Mouse (Mus musculus) limb, embryonic 14.5 days (tissue): Measurements from ENCODE around the gene Fam53b. TPM values are rescaled to one million over a fixed set of nuclear protein-coding genes. Genes with fewer than 3 reads are reported as not detected.

Source experiments
- ATAC-seq: fragments of 200-750 bp; cut with Nextera tagmentation; 2 replicates; pipeline ENCODE4 v1.8.0; 2017; ENCODE audit warnings: low read depth, moderate number of reproducible peaks, moderate TSS enrichment; ENCODE audit not compliant: low FRiP score
- DNase-seq: peaks from one replicate; pipeline ENCODE4 v3.0.0-alpha.2; 2015; ENCODE audit warnings: low spot score
- H3K27ac ChIP-seq: fragments of 300-500 bp; sonication (generic); replicated peaks from 2 replicates; pipeline ENCODE4 v1.5.1; 2014; ENCODE audit warnings: low read depth, mild to moderate bottlenecking, low read length, moderate library complexity, mixed read lengths
- H3K27me3 ChIP-seq: fragments of 300-500 bp; sonication (generic); 2 replicates; pipeline ENCODE4 v1.6.1; 2014; ENCODE audit warnings: low read length, mixed read lengths; ENCODE audit not compliant: control insufficient read depth, insufficient read depth
- H3K36me3 ChIP-seq: fragments of 300-500 bp; sonication (generic); 2 replicates; pipeline ENCODE4 v1.6.1; 2014; ENCODE audit warnings: mild to moderate bottlenecking, low read length, moderate library complexity, mixed read lengths; ENCODE audit not compliant: control insufficient read depth, insufficient read depth
- H3K4me1 ChIP-seq: fragments of 300-500 bp; sonication (generic); 2 replicates; pipeline ENCODE4 v1.6.1; 2014; ENCODE audit warnings: antibody characterized with exemption, low read length, mixed read lengths; ENCODE audit not compliant: control insufficient read depth, insufficient read depth
- H3K4me2 ChIP-seq: fragments of 300-500 bp; sonication (generic); replicated peaks from 2 replicates; pipeline ENCODE4 v1.6.1; 2014; ENCODE audit warnings: low read depth, mild to moderate bottlenecking, low read length, moderate library complexity; ENCODE audit not compliant: severe bottlenecking
- H3K4me3 ChIP-seq: fragments of 300-500 bp; sonication (generic); replicated peaks from 2 replicates; pipeline ENCODE4 v1.5.1; 2014; ENCODE audit warnings: low read length
- H3K9ac ChIP-seq: fragments of 300-500 bp; sonication (generic); 2 replicates; pipeline ENCODE4 v1.6.1; 2014; ENCODE audit warnings: mild to moderate bottlenecking, low read depth, low read length, moderate library complexity; ENCODE audit not compliant: severe bottlenecking
- H3K9me3 ChIP-seq: fragments of 300-500 bp; sonication (generic); 2 replicates; pipeline ENCODE4 v1.6.1; 2016; ENCODE audit warnings: low read length; ENCODE audit not compliant: control insufficient read depth
- POLR2A ChIP-seq: fragments of 200-500 bp; IDR thresholded peaks from 2 replicates; pipeline ENCODE4 v1.8.0; 2012; ENCODE audit warnings: inconsistent platforms, mild to moderate bottlenecking, moderate library complexity, borderline replicate concordance; ENCODE audit not compliant: insufficient read depth, insufficient read length; ENCODE audit errors: extremely low read depth
- WGBS: fragments of 180-500 bp; shearing (Covaris S2); extraction: QIAGEN DNeasy Blood & Tissue Kit; methylation state at CpG from one replicate; pipeline ENCODE4 v1.1.7; 2014; 5-methylcytosine and 5-hydroxymethylcytosine counted together
- polyA plus RNA-seq, 2 experiments: library from polyadenylated mRNA; depleted of rRNA in 1 of 2; stranded (reverse) in 1 of 2; unstranded in 1 of 2; fragments of >200 nt; fragmentation: Nextera tagmentation in 1 of 2; extraction: Ambion mirVana in 1 of 2; gene quantifications; 2 replicates each; pipeline versions ENCODE4 v1.2.1 to v1.2.3; 2012 to 2014

The Fam53b gene
- polyA plus RNA-seq, 2 experiments = 15.1 to 20.8 TPM

DNA sequence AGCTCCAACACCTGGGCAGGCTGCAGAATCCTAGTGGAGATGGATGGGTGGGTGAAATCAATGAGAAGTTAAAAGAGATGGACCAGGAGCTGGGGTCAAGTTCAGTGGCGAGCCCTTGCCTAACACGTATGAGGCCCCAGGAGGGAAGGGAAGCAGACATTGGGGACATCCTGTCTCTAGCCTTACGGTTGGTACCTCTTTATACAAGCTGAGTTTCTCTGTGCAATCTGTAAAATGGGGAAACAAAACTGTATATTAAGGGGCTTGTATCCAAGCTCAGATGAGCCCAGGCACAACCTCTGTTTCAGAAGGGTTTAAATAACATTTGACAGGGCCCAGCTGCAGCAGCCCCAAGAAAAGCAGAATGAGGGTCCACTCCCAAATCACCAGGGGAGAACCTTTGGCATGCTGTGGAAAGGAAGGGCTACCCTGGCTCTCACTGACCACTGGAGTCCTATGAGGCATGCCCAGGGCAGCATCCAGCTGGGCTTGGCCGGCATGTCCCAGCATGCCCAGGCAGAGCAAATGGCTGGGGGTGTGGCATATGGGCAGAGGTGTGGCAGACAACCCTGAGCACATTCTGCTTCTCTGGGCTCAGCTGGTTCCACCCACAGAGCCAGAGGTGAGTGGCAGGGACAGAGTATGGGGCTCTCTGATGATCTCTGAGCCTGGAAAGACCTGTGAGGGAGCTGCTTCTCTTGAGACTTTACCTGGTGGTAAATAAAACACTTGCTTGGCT lies 84.4 kb downstream of the Fam53b start:
- DNase-seq (no peak), ATAC-seq (no peak)
- peaks cover 6% of the 10 kb centered on the region; the same call in 1 of the 2 replicates for H3K36me3 ChIP-seq
- no peaks in the 10 kb centered on the region for H3K4me1 ChIP-seq
- no peaks in the 10 kb centered on the region for H3K9me3 ChIP-seq
- H3K9ac ChIP-seq = no peak overlapping the region
- H3K4me2 ChIP-seq = no peak overlapping the region
- H3K4me3 ChIP-seq = no peak overlapping the region
- no peaks in the 10 kb centered on the region for H3K27me3 ChIP-seq
- H3K27ac ChIP-seq = no peak overlapping the region
- no peak for TF ChIP-seq POLR2A
- WGBS = 66% methylated on average over 4 of the region's 4 CpGs

DNA sequence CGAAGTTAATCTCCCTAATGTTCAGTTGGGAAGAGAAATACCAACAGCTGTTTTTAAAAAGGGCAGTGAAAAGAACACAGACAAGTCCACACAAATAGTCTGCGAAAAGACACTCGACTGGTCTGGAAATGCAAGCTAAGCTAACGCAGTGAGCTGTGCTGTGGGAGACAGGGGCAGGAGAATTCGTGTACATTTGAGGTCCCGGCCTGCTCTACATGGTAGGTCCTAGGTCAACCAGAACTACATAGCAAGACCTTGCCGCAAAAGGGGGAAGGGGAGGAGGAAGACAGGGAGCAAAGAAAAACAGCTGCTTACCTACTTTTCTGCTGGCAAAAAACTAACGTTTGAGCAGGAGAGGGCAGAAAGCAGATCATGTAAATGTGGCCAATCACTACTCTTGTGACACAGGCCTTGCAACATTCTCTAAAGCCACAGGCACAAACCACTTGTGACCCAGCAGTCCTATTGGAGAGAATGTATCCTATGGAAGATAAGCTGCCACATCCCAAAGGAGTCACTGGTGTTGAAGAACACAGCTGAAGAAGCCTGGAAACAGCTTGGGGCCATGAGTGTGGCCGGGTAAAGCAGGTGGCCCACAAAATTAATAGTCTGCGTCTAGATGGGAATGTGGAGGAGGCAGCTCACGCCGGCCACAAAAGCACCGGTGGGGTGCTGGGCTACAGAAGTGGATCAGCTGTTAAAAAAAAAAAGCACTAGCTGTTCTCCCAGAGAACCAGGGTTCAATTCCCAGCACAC lies 87.4 kb downstream of the Fam53b start:
- DNase-seq = peak; percentile 12
- TF ChIP-seq POLR2A = no peak
- H3K27ac ChIP-seq = peak overlapping the region; percentile 59

DNA sequence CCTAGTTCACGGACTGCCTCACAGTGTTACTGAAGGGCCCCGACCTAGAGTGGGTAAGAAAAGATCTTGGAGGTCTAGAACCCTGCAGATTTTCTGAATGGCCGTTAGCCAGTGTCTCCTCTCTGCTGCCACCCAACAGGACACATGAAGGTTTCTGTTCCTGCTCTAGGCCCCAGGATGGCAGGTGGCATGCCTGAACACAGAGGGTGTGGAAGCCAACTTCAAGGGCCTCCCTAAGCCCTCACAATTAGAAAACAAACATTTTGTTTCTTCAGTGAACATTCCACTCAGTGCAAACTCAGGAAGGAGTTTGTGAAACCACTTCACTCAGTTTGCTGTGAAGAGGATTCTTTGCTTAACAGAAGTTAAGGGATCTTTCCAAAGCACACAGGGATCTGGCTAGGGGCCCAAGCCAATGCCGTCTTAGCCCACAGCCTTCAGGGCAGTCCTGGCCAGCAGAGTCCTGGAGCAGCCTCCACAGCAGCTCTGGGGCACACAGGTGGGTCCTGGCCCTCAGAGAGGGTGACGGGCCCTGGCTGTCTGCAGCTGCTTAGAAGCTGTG lies 89.1 kb downstream of the Fam53b start:
- Histone ChIP-seq H3K27ac (no peak overlapping the region), H3K9ac (no peak overlapping the region)
- no peak for ATAC-seq

More for the DNA sequence above, 87.4 kb downstream of the Fam53b start:
- H3K36me3 ChIP-seq = peaks cover 4% of the 10 kb centered on the region; the same call in 1 of the 2 replicates
- peak; percentile 73 for ATAC-seq
- H3K9ac ChIP-seq = no peak overlapping the region
- H3K9me3 ChIP-seq = no peaks in the 10 kb centered on the region
- H3K4me1 ChIP-seq = no peaks in the 10 kb centered on the region
- 58% methylated on average over 13 of the region's 13 CpGs for WGBS
- no peak overlapping the region for H3K4me3 ChIP-seq
- H3K27me3 ChIP-seq = no peaks in the 10 kb centered on the region
- no peak overlapping the region for H3K4me2 ChIP-seq

DNA sequence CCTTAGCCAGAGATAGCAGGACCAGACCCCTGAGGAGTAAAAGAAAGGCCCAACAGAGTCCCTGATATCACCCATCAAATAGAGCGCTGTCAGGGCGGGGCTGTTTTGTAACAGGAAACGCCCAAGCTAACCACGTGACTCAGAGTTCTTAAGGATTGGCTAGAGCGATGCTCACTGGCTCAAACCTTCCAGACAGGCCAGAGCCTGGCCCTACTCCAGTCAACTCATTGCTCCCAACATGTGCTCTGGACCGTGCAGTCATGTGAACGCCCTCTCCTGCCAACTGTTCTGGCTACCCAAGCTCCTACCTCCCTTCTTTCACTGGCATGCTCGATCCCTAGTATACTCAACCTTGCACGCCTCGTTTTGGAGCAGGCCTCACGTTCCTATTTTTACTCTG lies 89.8 kb downstream of the Fam53b start:
- no peak overlapping the region for H3K4me3 ChIP-seq
- no peak for TF ChIP-seq POLR2A
- no peaks in the 10 kb centered on the region for H3K27me3 ChIP-seq
- no peak overlapping the region for H3K9ac ChIP-seq
- ATAC-seq (no peak), DNase-seq (peak; percentile 58)
- H3K4me2 ChIP-seq = no peak overlapping the region
- no peaks in the 10 kb centered on the region for H3K4me1 ChIP-seq
- H3K27ac ChIP-seq = no peak overlapping the region
- no peaks in the 10 kb centered on the region for H3K36me3 ChIP-seq
- 84% methylated on average over 11 of the region's 11 CpGs for WGBS
- no peaks in the 10 kb centered on the region for H3K9me3 ChIP-seq

More for the DNA sequence above, 89.1 kb downstream of the Fam53b start:
- H3K9me3 ChIP-seq = no peaks in the 10 kb centered on the region
- H3K4me2 ChIP-seq = no peak overlapping the region
- no peak overlapping the region for H3K4me3 ChIP-seq
- no peak for DNase-seq
- WGBS = 87% methylated on average over 5 of the region's 5 CpGs
- no peak for TF ChIP-seq POLR2A
- H3K36me3 ChIP-seq = no peaks in the 10 kb centered on the region
- H3K4me1 ChIP-seq = no peaks in the 10 kb centered on the region
- H3K27me3 ChIP-seq = no peaks in the 10 kb centered on the region
